Mouse (Mus musculus) hindbrain, embryonic 16.5 days (tissue): Measurements from ENCODE around the gene Tmem30c. TPM values are rescaled to one million over a fixed set of nuclear protein-coding genes. Genes with fewer than 3 reads are reported as not detected.

Experiments
- polyA plus RNA-seq: library from polyadenylated mRNA; unstranded; fragments of >200 nt; fragmentation: Nextera tagmentation; extraction: Ambion mirVana; gene quantifications from 2 replicates; pipeline ENCODE4 v1.2.1, GENCODE M21; 2015

Tmem30c gene
- polyA plus RNA-seq, 1 experiment from 2014 or later = 0.31 TPM

Other genes with a start within 250 kb of the Tmem30c start
- 0.06 and 0.24 TPM in 2 replicates for gene Tmem45a2, start 221.5 kb downstream of the Tmem30c start, polyA plus RNA-seq
- gene Tomm70a, start 171.2 kb downstream of the Tmem30c start, polyA plus RNA-seq = 56.5 and 62.5 TPM in 2 replicates
- 57.7 and 60.1 TPM in 2 replicates for gene Nit2, start 125.5 kb downstream of the Tmem30c start, polyA plus RNA-seq
- gene Tbc1d23, start 61.4 kb downstream of the Tmem30c start, polyA plus RNA-seq = 30.2 and 34.3 TPM in 2 replicates
- 2.2 and 3.2 TPM in 2 replicates for gene Filip1l, start 60.2 kb upstream of the Tmem30c start, polyA plus RNA-seq